In the genomic region with DNA sequence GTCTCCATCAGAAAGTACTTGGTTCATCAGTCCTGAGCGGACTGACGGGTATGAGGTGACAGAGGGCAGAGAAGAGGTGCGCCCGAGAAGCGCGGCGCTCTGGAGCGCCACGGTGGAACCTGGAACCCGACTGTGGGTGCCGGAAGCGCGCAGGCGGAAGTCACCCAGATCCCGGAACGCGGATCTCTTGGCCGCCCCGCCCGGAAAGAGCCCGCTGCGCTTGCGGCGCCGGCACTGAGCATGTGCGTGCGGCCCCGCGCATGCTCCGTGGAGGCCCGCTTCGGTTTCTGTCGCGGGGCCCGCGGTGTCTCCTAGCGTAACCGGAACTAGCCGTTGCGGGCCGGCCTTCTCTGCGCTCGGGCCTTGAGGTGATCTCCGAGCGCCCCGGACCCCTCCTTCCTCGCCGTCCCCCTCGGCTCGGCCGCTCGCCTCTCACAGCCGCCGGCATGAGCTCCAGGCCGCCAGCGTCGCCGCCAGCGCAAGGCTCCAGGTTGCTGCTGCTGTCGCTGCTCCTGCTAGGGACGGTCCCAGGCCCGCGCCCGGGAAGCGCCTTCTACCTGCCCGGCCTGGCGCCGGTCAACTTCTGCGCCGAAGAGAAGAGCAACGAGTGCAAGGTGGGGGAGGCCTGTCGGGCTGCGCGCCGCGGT, we compare ENCODE assay signal across 8 mouse cellular contexts. TPM values are rescaled to one million over a fixed set of nuclear protein-coding genes. Genes with fewer than 3 reads are reported as not detected.
DNase-seq lines count a peak whose midpoint lies in the region; ATAC-seq and TF ChIP-seq lines count a peak whose summit lies in the region.

Tm9sf2 (plus strand) TSS at position 217 of the 647 bp plus-strand sequence.

- peaks cover 8% of the 10 kb centered on the region; the same call in 1 of the 2 replicates for H3K79me2 ChIP-seq in heart, adult 2 months (replicated peaks; ENCODE audit: control insufficient read depth, insufficient read depth, low read length)

- ATAC-seq in embryonic facial prominence, embryonic 14.5 days (ENCODE audit: low read depth), result peak; percentile 95
- ATAC-seq in limb, embryonic 14.5 days (ENCODE audit: low FRiP score, low read depth), result peak; percentile 90
- ATAC-seq in midbrain, postnatal 0 days (ENCODE audit: low FRiP score), result peak; percentile 93

- H3K27me3 ChIP-seq in embryonic facial prominence, embryonic 14.5 days (replicated peaks; ENCODE audit: control insufficient read depth, insufficient read depth, low read length), result no peaks in the 10 kb centered on the region
- no peaks in the 10 kb centered on the region for H3K27me3 ChIP-seq in heart, adult 2 months (ENCODE audit: control insufficient read depth, insufficient read depth, low read length)
- no peaks in the 10 kb centered on the region for H3K27me3 ChIP-seq in limb, embryonic 14.5 days (ENCODE audit: control insufficient read depth, insufficient read depth, low read length)
- H3K27me3 ChIP-seq in midbrain, postnatal 0 days (ENCODE audit: insufficient read depth, low read length), result no peaks in the 10 kb centered on the region

- peak; percentile 97 for TF ChIP-seq POLR2A in heart, adult 2 months (IDR thresholded peaks at IDR 0.05; ENCODE audit: insufficient read depth, low read depth, low read length)
- peak; percentile 77; the same call in 1 of the 2 replicates for TF ChIP-seq POLR2A in limb, embryonic 14.5 days (IDR thresholded peaks at IDR 0.05; ENCODE audit: borderline replicate concordance, extremely low read depth, insufficient read depth, insufficient read length)

- peak; percentile 86 for DNase-seq in 3T3-L1 (ENCODE audit: low read depth, low spot score)
- DNase-seq in adrenal gland, postnatal 4 days (ENCODE audit: low spot score in 2 of 2), result peak; percentile 79 to 81
- DNase-seq in embryonic facial prominence, embryonic 14.5 days (ENCODE audit: low spot score), result peak; percentile 97
- DNase-seq in heart, adult 2 months, result peak; percentile 96 to 98
- DNase-seq in kidney, adult 9 months, result peak; percentile 95
- peak; percentile 90 for DNase-seq in limb, embryonic 14.5 days (ENCODE audit: low spot score)
- peak; percentile 95 for DNase-seq in midbrain, postnatal 0 days (ENCODE audit: low spot score)
- DNase-seq in spleen, postnatal 14 days (ENCODE audit: low spot score in 2 of 2), result peak; percentile 88 to 89

- TF ChIP-seq CTCF in heart, adult 2 months (IDR thresholded peaks at IDR 0.05), result no peak
- TF ChIP-seq CTCF in midbrain, postnatal 0 days (IDR thresholded peaks at IDR 0.05), result no peak; the same call in 1 of the 2 replicates

- intact Hi-C loops in heart, adult 2 months (cut with DNase I), result loop anchor here (2.0 to 10.0 kb wide), 4 partner anchors 40 to 878 kb away; partner anchors contain the start of genes Clybl, Tmtc4 and Ubac2

- TF ChIP-seq EP300 in heart, adult 2 months (IDR thresholded peaks at IDR 0.05; ENCODE audit: insufficient read depth, low read depth, low read length), result peak; percentile 55; the same call in 1 of the 2 replicates

- peak within 1 kb of the TSS; percentile 73 for H3K4me2 ChIP-seq in embryonic facial prominence, embryonic 14.5 days (ENCODE audit: low read depth, low read length)
- H3K4me2 ChIP-seq in limb, embryonic 14.5 days (replicated peaks; ENCODE audit: low read depth, low read length, severe bottlenecking), result peak within 1 kb of the TSS; percentile 66
- peak within 1 kb of the TSS; percentile 85 for H3K4me2 ChIP-seq in midbrain, postnatal 0 days (ENCODE audit: low read depth, low read length, poor library complexity, severe bottlenecking)

- H3K4me3 ChIP-seq in embryonic facial prominence, embryonic 14.5 days (ENCODE audit: low read depth, low read length), result peak within 1 kb of the TSS; percentile 99
- peak within 1 kb of the TSS; percentile 97 for H3K4me3 ChIP-seq in heart, adult 2 months
- peak within 1 kb of the TSS; percentile 99 for H3K4me3 ChIP-seq in limb, embryonic 14.5 days (replicated peaks; ENCODE audit: low read length)
- peak within 1 kb of the TSS; percentile 99 for H3K4me3 ChIP-seq in midbrain, postnatal 0 days (ENCODE audit: low read depth, low read length)

- 1% methylated on average over 47 of the region's 76 CpGs for WGBS in embryonic facial prominence, embryonic 14.5 days
- under 1% methylated on average over 73 of the region's 76 CpGs for WGBS in heart, adult 2 months
- under 1% methylated on average over 66 of the region's 76 CpGs for WGBS in limb, embryonic 14.5 days
- under 1% methylated on average over 67 of the region's 76 CpGs for WGBS in midbrain, postnatal 0 days

- peak within 1 kb of the TSS; percentile 86 for H3K27ac ChIP-seq in embryonic facial prominence, embryonic 14.5 days (replicated peaks; ENCODE audit: low read depth, low read length)
- peak within 1 kb of the TSS; percentile 94 for H3K27ac ChIP-seq in heart, adult 2 months
- peak within 1 kb of the TSS; percentile 94 for H3K27ac ChIP-seq in limb, embryonic 14.5 days (replicated peaks; ENCODE audit: low read depth, low read length)
- peak within 1 kb of the TSS; percentile 75 for H3K27ac ChIP-seq in midbrain, postnatal 0 days (ENCODE audit: low read depth, low read length)

- peak within 1 kb of the TSS; percentile 98 for H3K9ac ChIP-seq in embryonic facial prominence, embryonic 14.5 days (ENCODE audit: low read depth, low read length)
- H3K9ac ChIP-seq in heart, adult 2 months (ENCODE audit: low read depth, low read length), result peak within 1 kb of the TSS; percentile 99
- peak within 1 kb of the TSS; percentile 97 for H3K9ac ChIP-seq in limb, embryonic 14.5 days (ENCODE audit: low read depth, low read length, severe bottlenecking)
- peak within 1 kb of the TSS; percentile 89 for H3K9ac ChIP-seq in midbrain, postnatal 0 days (replicated peaks; ENCODE audit: low read length, poor library complexity, severe bottlenecking)

- H3K4me1 ChIP-seq in embryonic facial prominence, embryonic 14.5 days (ENCODE audit: control insufficient read depth, insufficient read depth, low read length), result peaks cover 24% of the 10 kb centered on the region
- H3K4me1 ChIP-seq in heart, adult 2 months (ENCODE audit: control insufficient read depth, insufficient read depth, low read length), result peaks cover 8% of the 10 kb centered on the region
- H3K4me1 ChIP-seq in limb, embryonic 14.5 days (ENCODE audit: control insufficient read depth, insufficient read depth, low read length), result peaks cover 27% of the 10 kb centered on the region
- H3K4me1 ChIP-seq in midbrain, postnatal 0 days (ENCODE audit: insufficient read depth, low read length), result peaks cover 13% of the 10 kb centered on the region

- H3K9me3 ChIP-seq in embryonic facial prominence, embryonic 14.5 days (ENCODE audit: control insufficient read depth, low read length), result no peaks in the 10 kb centered on the region
- no peaks in the 10 kb centered on the region for H3K9me3 ChIP-seq in limb, embryonic 14.5 days (ENCODE audit: control insufficient read depth, low read length)
- H3K9me3 ChIP-seq in midbrain, postnatal 0 days (ENCODE audit: low read length), result no peaks in the 10 kb centered on the region

- 0 out of 2 replicates have a peak, but pooled peaks cover 7% of the 10 kb centered on the region for H3K36me3 ChIP-seq in embryonic facial prominence, embryonic 14.5 days (ENCODE audit: control insufficient read depth, insufficient read depth, low read length)
- H3K36me3 ChIP-seq in heart, adult 2 months (ENCODE audit: control insufficient read depth, insufficient read depth, low read length), result peaks cover 20% of the 10 kb centered on the region
- H3K36me3 ChIP-seq in limb, embryonic 14.5 days (ENCODE audit: control insufficient read depth, insufficient read depth, low read length), result peaks cover 6% of the 10 kb centered on the region; the same call in 1 of the 2 replicates
- H3K36me3 ChIP-seq in midbrain, postnatal 0 days (ENCODE audit: insufficient read depth, low read length), result no peaks in the 10 kb centered on the region; the same call in 1 of the 2 replicates

RNA-seq across cellular contexts. Expression of gene Tm9sf2, which starts in this region (rescaled TPM):
- total RNA-seq in adrenal gland, postnatal 4 days (2021), result 100 to 1,000 TPM; 134 to 135 TPM
- polyA plus RNA-seq in embryonic facial prominence, embryonic 14.5 days (2014; fragmentation: Nextera tagmentation; extraction: Ambion mirVana), result 159 and 176 TPM in 2 replicates
- total RNA-seq in heart, adult 2 months (2021), result 100 to 1,000 TPM; 121 to 143 TPM
- polyA plus RNA-seq in heart, adult 2 months (2012; rRNA removed), result 71.0 and 146 TPM in 2 replicates
- polyA plus RNA-seq in limb, embryonic 14.5 days (2012; rRNA removed), result 92.5 and 128 TPM in 2 replicates
- polyA plus RNA-seq in limb, embryonic 14.5 days (2014; fragmentation: Nextera tagmentation; extraction: Ambion mirVana), result 153 and 154 TPM in 2 replicates
- total RNA-seq in midbrain, postnatal 0 days (2014; rRNA removed), result 81.6 and 90.5 TPM in 2 replicates
- polyA plus RNA-seq in midbrain, postnatal 0 days (2015; fragmentation: Nextera tagmentation; extraction: Ambion mirVana), result 103 and 104 TPM in 2 replicates

Comparison
In these comparisons a context has a peak if more than half of its experiments do, and no peak if none do; other contexts are left out.
1. Peak in every context shown above with its lines: DNase-seq, ATAC-seq, H3K4me3 ChIP-seq and H3K27ac ChIP-seq.